Mouse (Mus musculus) lung, postnatal 0 days (tissue): Measurements from ENCODE around the gene Wdfy2. TPM values are rescaled to one million over a fixed set of nuclear protein-coding genes. Genes with fewer than 3 reads are reported as not detected.

Experiments
- ATAC-seq: fragments of 200-750 bp; cut with Nextera tagmentation; 2 replicates; pipeline ENCODE4 v1.8.0; 2017; ENCODE audit warnings: moderate library complexity
- DNase-seq: peaks from one replicate; pipeline ENCODE4 v3.0.0-alpha.2; 2016; ENCODE audit warnings: low spot score
- H3K27ac ChIP-seq: fragments of 300-500 bp; sonication (generic); 2 replicates; pipeline ENCODE4 v1.5.1; 2014; ENCODE audit warnings: antibody characterized with exemption, mild to moderate bottlenecking, low read length, mixed read lengths
- H3K27me3 ChIP-seq: fragments of 300-500 bp; sonication (generic); replicated peaks from 2 replicates; pipeline ENCODE4 v1.6.1; 2014; ENCODE audit warnings: low read length, mixed read lengths; ENCODE audit not compliant: insufficient read depth
- H3K36me3 ChIP-seq: fragments of 300-500 bp; sonication (generic); 2 replicates; pipeline ENCODE4 v1.6.1; 2014; ENCODE audit warnings: low read length, mixed read lengths; ENCODE audit not compliant: insufficient read depth
- H3K4me1 ChIP-seq: fragments of 300-500 bp; sonication (generic); 2 replicates; pipeline ENCODE4 v1.6.1; 2014; ENCODE audit warnings: antibody characterized with exemption, low read depth, low read length, mixed read lengths; ENCODE audit not compliant: insufficient read depth
- H3K4me2 ChIP-seq: fragments of 300-500 bp; sonication (generic); replicated peaks from 2 replicates; pipeline ENCODE4 v1.6.1; 2014; ENCODE audit warnings: low read depth, mild to moderate bottlenecking, low read length, moderate library complexity, mixed read lengths
- H3K4me3 ChIP-seq: fragments of 300-500 bp; sonication (generic); 2 replicates; pipeline ENCODE4 v1.5.1; 2014; ENCODE audit warnings: low read depth, low read length
- H3K9ac ChIP-seq: fragments of 300-500 bp; sonication (generic); replicated peaks from 2 replicates; pipeline ENCODE4 v1.6.1; 2014; ENCODE audit warnings: low read depth, mild to moderate bottlenecking
- H3K9me3 ChIP-seq: fragments of 300-500 bp; sonication (generic); 2 replicates; pipeline ENCODE4 v1.6.1; 2016; ENCODE audit warnings: low read length, mixed read lengths
- CTCF ChIP-seq: IDR thresholded peaks from 2 replicates; pipeline ENCODE4 v1.5.1; 2016; ENCODE audit warnings: antibody characterized with exemption, mild to moderate bottlenecking
- EP300 ChIP-seq: IDR thresholded peaks from 2 replicates; pipeline ENCODE4 v1.6.1; 2016; ENCODE audit warnings: antibody characterized with exemption, mild to moderate bottlenecking, control low read depth
- WGBS: fragments of 180-500 bp; shearing (Covaris S2); extraction: QIAGEN DNeasy Blood & Tissue Kit; methylation state at CpG from one replicate; pipeline ENCODE4 v1.1.7; 2014; 5-methylcytosine and 5-hydroxymethylcytosine counted together
- polyA plus RNA-seq: library from polyadenylated mRNA; unstranded; fragments of >200 nt; fragmentation: Nextera tagmentation; extraction: Ambion mirVana; gene quantifications from 2 replicates; pipeline ENCODE4 v1.2.1, GENCODE M21; 2015

Gene Wdfy2
- polyA plus RNA-seq, 1 experiment from 2014 or later, result 3.5 TPM

DNA sequence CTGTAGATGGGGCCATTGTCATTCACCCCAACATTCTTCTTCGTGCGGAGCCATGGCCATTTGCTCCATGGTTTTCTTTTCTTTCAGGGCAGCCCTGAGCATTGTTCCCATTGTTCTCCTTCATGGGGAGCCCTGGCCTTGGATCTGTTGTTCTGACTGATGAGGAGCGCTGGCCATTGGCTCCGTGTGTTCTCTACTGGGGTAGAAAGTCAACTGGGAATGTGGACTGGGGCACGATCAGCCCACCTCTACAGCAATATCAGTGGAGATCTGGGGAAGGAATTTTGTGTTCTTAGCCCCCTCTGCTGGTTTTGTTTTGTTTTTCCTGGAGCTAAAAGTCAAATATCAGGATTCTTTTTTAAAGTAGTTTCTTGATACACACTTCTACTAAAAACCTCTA, 100.2 kb downstream of the Wdfy2 start:
- H3K9me3 ChIP-seq, result no peaks in the 10 kb centered on the region
- no peak overlapping the region for H3K9ac ChIP-seq
- ATAC-seq, result no peak
- H3K4me2 ChIP-seq, result no peak overlapping the region
- H3K27me3 ChIP-seq, result no peaks in the 10 kb centered on the region
- TF ChIP-seq CTCF, result peak; percentile 62
- no peak for TF ChIP-seq EP300
- H3K27ac ChIP-seq, result no peak overlapping the region
- WGBS, result 70% methylated on average over 5 of the region's 5 CpGs
- peak; percentile 28 for DNase-seq
- no peaks in the 10 kb centered on the region for H3K4me1 ChIP-seq
- no peaks in the 10 kb centered on the region for H3K36me3 ChIP-seq
- H3K4me3 ChIP-seq, result no peak overlapping the region

DNA sequence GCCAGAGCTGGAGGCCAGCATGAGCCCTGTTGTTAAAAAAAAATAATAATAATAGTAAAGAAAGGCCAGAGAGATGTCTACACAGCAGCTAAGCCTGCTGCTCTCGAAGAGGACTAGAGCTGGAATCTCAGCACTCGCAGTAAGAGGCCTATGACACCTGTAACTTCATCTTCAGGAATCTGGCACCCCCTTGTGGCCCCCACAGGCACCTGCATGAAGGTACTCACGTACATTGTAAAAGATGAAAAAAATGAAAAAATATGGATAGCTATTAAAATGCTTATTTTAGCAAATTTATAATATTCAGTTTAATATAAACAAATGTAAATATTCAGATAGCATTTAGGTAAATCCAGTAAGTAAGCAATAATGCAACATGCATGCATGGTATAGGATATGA, 102.0 kb downstream of the Wdfy2 start:
- Histone ChIP-seq H3K9me3 (no peaks in the 10 kb centered on the region), H3K27ac (no peak overlapping the region), H3K4me2 (no peak overlapping the region), H3K4me3 (no peak overlapping the region), H3K9ac (no peak overlapping the region), H3K4me1 (no peaks in the 10 kb centered on the region), H3K27me3 (no peaks in the 10 kb centered on the region), H3K36me3 (no peaks in the 10 kb centered on the region)
- no peak for ATAC-seq
- no peak for DNase-seq
- TF ChIP-seq EP300 (no peak), CTCF (peak; percentile 52)
- WGBS, result 99% methylated on average over 3 of the region's 3 CpGs

DNA sequence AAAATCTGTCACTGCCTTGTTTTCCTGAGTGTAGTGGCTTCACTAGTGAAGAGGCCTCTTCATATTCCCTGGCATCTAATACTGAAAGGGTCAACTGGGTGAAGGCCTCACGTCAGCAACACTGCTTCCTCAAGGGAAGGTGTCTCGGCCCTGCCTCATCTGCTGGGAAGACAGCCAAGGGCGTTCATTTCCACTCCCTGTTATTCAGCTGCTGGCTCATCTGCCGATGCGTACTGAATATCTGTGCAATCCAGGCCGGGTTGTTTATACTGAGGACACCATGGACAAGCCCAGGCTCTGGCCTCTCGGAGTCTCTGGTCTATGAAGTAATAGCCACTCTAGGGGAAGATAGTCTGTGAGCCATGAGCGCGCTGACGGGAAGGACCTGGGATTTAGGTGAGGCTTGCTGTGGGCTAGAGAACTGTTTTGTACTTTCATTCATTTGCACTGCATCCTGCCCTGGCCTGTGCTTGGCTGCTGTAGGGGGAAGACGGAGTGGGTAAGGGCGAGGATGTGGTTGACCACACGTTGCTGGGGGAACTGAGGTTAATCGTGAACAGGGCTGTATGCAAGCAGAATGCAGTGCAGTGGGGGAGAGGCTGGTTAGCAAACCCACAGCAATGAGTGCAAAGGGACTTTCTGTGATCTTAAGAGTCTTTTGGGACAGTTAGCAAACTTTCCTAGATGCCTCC, 103.1 kb downstream of the Wdfy2 start:
- WGBS, result 57% methylated on average over 14 of the region's 14 CpGs
- peak; percentile 48; the same call in 1 of the 2 replicates for TF ChIP-seq EP300
- no peak for TF ChIP-seq CTCF
- Histone ChIP-seq H3K4me2 (no peak overlapping the region), H3K27me3 (no peaks in the 10 kb centered on the region), H3K36me3 (0 out of 2 replicates have a peak, but pooled peaks cover 5% of the 10 kb centered on the region), H3K27ac (0 out of 2 replicates have a peak overlapping the region, but pooled peaks have one; percentile 26), H3K9me3 (no peaks in the 10 kb centered on the region), H3K4me3 (no peak overlapping the region), H3K4me1 (no peaks in the 10 kb centered on the region), H3K9ac (no peak overlapping the region)
- ATAC-seq (peak; percentile 89), DNase-seq (peak; percentile 77)

DNA sequence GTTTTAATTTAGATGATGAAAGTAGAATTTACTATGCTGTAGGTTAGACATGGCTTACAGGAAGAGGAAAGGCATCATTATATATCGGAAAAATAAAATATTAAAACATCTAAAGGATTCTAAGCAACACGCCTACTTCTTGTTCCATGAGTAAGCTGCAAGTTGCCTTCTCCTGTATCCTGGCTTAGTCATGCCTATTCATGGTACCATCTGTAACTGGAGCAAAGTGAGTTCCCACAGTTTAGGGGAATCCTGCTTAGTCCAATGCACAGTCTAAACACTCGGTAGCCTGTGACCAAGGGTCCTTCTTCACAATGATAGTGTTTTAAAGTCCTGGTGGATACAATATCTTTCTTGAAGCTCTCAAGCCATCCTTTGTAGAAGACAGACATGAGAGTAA, 109.3 kb downstream of the Wdfy2 start:
- Histone ChIP-seq H3K4me3 (no peak overlapping the region), H3K27ac (no peak overlapping the region), H3K36me3 (0 out of 2 replicates have a peak, but pooled peaks cover 13% of the 10 kb centered on the region), H3K4me1 (no peaks in the 10 kb centered on the region), H3K9me3 (no peaks in the 10 kb centered on the region), H3K27me3 (no peaks in the 10 kb centered on the region), H3K4me2 (no peak overlapping the region), H3K9ac (no peak overlapping the region)
- no peak for ATAC-seq
- no peak for DNase-seq
- 97% methylated on average over 3 of the region's 3 CpGs for WGBS
- TF ChIP-seq EP300, result no peak
- TF ChIP-seq CTCF, result no peak

DNA sequence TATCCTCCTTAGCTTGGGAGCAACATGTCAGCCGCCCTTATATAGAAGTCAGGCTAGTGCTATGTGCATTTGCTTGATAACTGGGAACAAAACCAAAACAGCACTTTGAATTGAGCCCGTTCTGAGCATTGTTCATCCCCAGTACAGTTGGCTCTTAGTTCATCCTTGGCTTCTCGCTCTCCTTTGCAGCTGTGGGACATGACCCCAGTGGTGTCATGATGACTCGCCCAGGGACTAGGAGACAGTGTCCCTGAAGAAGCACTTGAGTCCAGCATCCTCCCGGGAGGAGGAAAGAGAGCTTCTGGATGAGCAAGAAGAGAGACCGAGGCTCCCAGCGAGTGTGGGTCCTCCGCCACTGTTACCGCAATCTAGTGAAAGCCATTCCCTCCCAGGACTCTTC, 118.6 kb downstream of the Wdfy2 start:
- TF ChIP-seq CTCF, result no peak
- no peak for TF ChIP-seq EP300
- no peaks in the 10 kb centered on the region for H3K9me3 ChIP-seq
- peaks cover 13% of the 10 kb centered on the region; the same call in 1 of the 2 replicates for H3K36me3 ChIP-seq

DNA sequence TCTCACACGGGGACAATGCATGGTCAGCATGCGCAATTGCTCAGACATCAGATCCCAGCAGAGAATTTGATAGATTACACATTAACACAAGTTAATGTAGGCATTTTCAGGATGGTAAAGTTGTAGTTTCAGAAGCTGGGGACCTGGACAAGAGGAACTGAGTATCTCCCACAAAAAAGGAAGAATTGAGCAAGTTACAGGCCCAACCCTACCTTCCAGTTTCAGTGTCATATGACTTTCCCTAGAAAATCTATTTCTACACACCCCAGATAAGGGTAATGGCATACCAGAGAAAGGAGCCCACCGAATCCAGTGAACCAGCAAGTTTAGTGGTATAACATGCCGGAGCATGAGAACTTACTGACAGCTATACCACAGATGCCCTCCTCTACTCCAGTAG, 126.2 kb downstream of the Wdfy2 start:
- Histone ChIP-seq H3K27me3 (no peaks in the 10 kb centered on the region), H3K4me2 (no peak overlapping the region), H3K4me3 (no peak overlapping the region), H3K36me3 (no peaks in the 10 kb centered on the region), H3K9me3 (no peaks in the 10 kb centered on the region), H3K4me1 (no peaks in the 10 kb centered on the region; the same call in 1 of the 2 replicates), H3K27ac (no peak overlapping the region), H3K9ac (no peak overlapping the region)
- 87% methylated on average over 4 of the region's 4 CpGs for WGBS
- DNase-seq, result no peak
- ATAC-seq, result no peak
- TF ChIP-seq CTCF (no peak), EP300 (no peak)

More for the DNA sequence above, 118.6 kb downstream of the Wdfy2 start:
- Histone ChIP-seq H3K4me1 (no peaks in the 10 kb centered on the region), H3K4me3 (no peak overlapping the region), H3K27ac (no peak overlapping the region), H3K9ac (no peak overlapping the region), H3K27me3 (no peaks in the 10 kb centered on the region), H3K4me2 (no peak overlapping the region)
- WGBS, result 83% methylated on average over 9 of the region's 9 CpGs
- ATAC-seq (no peak), DNase-seq (no peak)
